Mouse (Mus musculus): ENCODE measurements around the gene Crabp2.

Gene Crabp2

GRCm38 (mm10) chr3:87929341-87930077 lies 19.0 kb upstream of the Crabp2 start:
- no peak for DNase-seq

- DNase-seq, result peak; percentile 98
These were observed 18.2 kb upstream of the Crabp2 start, which contains the start of the genes Isg20l2 and Rrnad1 for GRCm38 (mm10) chr3:87930078-87930795. Isg20l2 (plus strand) TSS chr3:87930314. Rrnad1 (minus strand) TSS chr3:87930717.

- DNase-seq, result no peak
These were observed 14.4 kb upstream of the Crabp2 start for GRCm38 (mm10) chr3:87934026-87934425.

DNA sequence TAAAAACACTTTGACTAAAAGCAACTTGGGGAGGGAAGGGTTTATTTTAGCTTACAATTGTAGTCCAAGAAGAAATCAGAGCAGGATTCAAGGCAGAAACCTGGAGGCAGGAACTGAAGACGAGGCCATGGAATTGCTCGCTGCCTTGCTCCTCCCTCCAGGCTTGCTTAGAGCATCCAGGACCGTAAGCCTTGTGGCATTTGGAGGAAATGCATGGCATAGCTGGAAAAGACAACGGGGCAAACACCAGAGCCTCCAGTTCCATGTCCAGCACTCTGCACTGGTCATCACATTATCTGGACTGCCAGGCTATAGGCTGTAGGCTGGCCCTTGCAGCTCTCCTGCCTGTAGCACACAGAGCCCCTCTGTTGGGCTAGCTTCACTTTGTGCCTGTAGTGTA lies 14.0 kb upstream of the Crabp2 start:
- DNase-seq, result no peak

DNA sequence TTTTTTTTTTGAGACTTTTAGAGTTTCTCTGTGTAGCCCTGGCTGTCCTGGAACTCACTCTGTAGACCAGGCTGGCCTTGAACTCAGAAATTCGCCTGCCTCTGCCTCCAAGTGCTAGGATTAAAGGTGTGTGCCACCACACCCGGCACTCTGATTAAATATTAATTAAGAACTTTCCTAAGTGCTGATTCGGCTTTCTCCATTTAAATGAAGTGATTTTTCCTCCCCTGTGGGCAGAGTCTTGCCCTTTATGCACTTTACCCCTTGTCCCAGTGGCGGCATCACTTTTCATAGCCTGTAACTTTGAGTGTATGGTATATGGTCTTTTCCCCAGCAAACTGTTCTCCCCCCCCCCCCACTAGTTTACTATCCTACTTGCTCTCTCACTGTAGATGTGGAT lies 13.3 kb upstream of the Crabp2 start:
- DNase-seq, result no peak

GRCm38 (mm10) chr3:87935776-87936175 lies 12.7 kb upstream of the Crabp2 start:
- peak; percentile 89 for DNase-seq

- DNase-seq, result no peak
These were observed 7.9 kb upstream of the Crabp2 start for GRCm38 (mm10) chr3:87940611-87941010.

DNA sequence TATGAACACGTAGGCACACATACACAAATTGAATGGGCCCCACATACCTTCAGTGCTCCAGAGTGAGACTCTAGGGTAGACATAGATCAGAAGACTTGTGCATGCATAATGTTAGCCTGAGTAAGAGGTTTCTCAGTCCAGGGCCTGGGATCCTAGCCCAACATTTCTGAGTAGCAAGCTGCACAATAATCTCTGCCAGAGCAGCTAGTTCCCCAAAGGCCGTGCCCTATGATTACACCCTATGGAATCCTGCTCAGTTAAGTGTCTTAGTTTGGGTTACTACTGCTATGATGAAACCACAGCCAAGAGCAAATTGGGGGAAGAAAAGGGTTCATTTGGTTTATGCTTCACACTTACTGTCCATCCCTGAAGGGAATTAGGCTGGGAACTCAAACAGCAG lies 6.0 kb upstream of the Crabp2 start:
- DNase-seq, result no peak

DNA sequence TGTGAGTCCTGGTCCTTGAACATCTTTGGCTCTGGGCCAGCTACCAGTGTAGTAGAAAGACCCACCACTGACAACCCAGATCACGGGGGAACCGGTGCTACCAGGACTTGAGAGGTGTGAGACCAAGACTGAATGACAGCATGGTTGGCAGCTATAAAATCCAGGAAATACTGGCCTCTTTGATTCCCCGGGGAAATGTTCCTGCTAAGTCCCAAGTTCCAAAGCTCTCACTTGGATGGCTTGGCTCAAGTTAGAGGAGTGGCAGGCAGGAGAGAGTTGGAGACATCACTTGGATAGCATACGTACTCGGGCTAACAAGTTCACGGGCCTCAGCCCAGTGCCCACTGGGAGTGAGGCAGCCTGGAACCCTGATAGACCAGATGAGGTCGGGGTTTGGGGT lies 4.9 kb upstream of the Crabp2 start:
- DNase-seq, result no peak

GRCm38 (mm10) chr3:87944838-87945600 lies 3.4 kb upstream of the Crabp2 start:
- peak; percentile 38 for DNase-seq

DNA sequence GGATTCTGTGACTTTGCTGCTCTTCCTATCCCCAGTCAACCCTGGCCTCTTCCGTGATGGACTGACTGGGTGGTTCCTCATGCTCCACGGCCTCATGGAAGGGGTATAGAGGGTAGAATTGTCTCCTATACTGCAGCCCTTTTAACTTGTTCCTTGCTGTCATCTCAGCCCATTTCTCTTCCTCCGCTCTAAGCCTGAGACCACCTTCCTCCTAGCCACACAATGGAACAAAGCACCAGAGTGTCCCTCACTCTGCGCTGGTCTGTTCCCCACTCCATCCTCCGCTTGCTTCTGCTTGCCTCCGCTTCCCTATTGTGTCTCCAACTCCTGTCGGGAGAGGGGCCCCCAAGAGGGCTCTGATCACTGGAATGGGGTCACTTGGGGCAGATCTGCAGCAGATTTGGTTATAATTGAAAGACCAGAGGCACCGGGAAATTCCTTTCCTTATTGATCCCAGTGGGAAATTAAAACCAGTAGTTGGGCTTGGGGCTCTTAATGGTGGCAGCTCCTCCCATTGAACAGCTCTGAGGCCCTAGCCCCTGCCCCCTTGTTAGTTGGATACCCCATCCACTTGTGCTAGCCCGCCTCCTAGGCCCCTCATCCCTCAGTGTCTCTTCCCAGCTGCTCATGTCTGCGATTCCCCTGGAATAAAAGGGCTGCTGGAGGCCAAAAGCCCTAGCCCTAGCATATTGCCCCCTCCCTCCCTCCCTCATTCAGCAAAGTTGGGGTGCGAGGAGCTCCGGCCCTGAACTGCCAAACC lies 2.5 kb upstream of the Crabp2 start:
- DNase-seq, result no peak

- no peak for DNase-seq
These were observed 2.0 kb upstream of the Crabp2 start for GRCm38 (mm10) chr3:87946541-87946860.

DNA sequence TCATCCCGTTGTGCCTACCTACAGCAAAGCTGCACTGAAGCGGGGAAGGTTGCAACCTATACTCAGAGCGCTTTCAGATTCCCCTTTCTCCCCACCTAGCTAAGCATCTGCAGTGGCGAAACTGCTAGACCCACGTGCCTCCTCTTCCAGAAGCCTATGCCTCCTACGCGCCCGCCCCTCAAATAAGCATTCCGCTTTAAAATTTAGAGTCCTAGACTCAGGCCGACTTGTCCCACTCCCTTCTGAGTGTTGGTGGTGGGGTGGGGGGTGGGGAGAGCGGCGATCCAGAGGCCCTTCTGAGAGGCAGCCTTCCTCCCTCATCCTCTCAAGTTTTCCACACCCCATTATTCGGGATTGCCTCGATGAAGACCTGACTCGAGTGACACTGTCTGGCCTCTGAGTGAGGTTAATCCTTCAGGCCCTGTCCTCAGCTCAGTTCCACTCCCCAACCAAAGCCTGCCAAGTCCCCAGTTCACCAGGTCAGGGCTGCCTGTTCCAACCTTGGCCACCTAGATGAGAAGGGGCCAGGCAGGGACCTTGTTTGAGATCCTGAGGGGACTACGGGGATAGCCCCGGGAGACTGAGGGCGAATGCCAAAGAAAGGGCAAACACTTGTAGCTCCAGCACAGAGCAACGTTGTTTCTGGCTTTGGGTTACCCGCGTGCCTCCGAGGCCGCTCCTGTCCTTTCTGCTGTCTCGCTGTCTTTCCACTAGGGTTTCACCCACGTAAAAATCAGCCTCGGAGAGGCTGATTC lies 1.2 kb upstream of the Crabp2 start:
- DNase-seq, result no peak

- no peak for DNase-seq
These were observed 661 bp upstream of the Crabp2 start for GRCm38 (mm10) chr3:87947811-87948199.

DNA sequence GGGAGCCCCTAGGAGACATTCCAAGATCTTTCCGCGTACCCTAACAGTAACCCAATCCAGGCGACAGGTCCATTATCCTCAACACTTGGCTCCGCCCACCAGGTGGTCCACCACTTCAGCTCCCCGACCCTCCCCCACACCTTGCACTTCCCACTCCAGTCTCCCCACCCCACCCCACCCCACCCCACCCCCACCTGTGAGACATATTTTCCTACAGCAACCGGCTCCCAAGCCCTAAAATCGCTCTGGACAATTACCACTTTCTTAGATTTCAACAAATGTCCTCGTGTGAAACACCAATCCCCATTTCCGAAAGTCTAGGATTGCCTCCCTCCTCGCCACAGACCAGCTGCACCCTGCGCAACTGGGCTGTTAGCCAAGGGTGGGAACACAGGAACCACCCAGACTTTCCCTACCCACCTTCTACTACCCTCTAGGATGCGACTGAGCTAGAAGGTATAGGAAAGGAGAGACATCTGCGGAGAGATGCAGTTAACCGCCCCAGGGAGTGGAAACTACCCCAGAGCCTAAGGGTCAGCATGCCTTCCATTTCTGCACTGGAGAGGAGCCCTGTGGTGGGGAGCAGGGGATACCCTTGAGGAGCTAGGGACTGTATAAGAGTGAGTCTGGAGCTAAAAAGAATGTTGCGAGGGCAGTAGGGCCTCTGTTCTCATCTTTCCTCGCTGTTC lies 944 bp downstream of the Crabp2 start:
- DNase-seq, result no peak

GRCm38 (mm10) chr3:87949955-87950515 lies 1.6 kb downstream of the Crabp2 start:
- no peak for DNase-seq

DNA sequence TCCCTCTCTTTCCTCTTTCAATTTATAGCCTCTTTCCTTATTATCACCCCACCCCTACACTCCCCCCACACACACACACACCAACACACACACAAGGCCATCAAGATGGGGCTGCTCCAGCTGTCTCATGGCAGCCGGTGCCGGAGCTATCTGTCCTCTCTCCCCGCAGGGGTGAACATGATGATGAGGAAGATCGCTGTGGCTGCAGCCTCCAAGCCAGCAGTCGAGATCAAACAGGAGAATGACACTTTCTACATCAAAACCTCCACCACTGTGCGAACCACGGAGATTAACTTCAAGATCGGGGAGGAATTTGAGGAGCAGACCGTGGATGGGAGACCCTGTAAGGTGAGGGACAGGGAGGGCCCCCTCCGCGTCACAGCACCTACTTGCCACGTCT lies 3.5 kb downstream of the Crabp2 start:
- DNase-seq, result no peak

- DNase-seq, result peak; percentile 68
These were observed 4.0 kb downstream of the Crabp2 start for GRCm38 (mm10) chr3:87952440-87952839.

DNA sequence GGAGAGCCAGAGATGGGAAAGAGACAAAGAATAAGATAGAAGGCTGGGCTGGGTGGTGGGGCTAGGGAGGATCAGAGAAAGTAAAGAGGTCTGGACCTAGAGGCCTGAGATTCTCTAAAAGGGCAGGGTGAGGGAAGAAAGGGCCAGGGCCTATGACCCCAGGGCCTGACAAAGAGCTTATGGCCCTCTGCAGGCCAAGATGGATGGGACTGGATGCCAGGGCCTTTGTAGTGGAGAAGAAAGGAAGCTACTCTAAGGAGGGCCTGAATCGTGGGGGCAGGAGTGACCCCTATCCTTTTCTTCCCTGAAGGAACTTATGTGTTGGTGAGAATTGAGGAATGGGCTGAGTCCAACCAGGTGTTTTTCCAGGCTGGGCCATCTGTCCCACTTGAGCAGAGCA lies 9.6 kb downstream of the Crabp2 start:
- DNase-seq, result no peak

GRCm38 (mm10) chr3:87958476-87958875 lies 10.0 kb downstream of the Crabp2 start:
- DNase-seq, result no peak

GRCm38 (mm10) chr3:87958967-87959366 lies 10.5 kb downstream of the Crabp2 start:
- no peak for DNase-seq
